Mouse (Mus musculus): ENCODE data around the gene Slc5a6. TPM values are rescaled to one million over a fixed set of nuclear protein-coding genes. Genes with fewer than 3 reads are reported as not detected.
A peak's percentile ranks its signal among the peaks of the same experiment; 100 is the strongest.

Gene Slc5a6
- polyA plus RNA-seq, 1 experiment from 2014 or later = 12.0 TPM

- Histone ChIP-seq H3K9ac (no peak overlapping the region), H3K27ac (replicated peaks) (no peak overlapping the region), H3K4me2 (replicated peaks) (no peak overlapping the region), H3K27me3 (peaks cover 30% of the 10 kb centered on the region), H3K4me3 (replicated peaks) (no peak overlapping the region), H3K36me3 (peaks cover 11% of the 10 kb centered on the region), H3K4me1 (peaks cover 7% of the 10 kb centered on the region; the same call in 1 of the 2 replicates), H3K9me3 (replicated peaks) (no peaks in the 10 kb centered on the region)
- WGBS = 40% methylated on average over 12 of the region's 12 CpGs
- ATAC-seq (ENCODE audit: insufficient number of reproducible peaks, low FRiP score, low TSS enrichment, low read depth) = no peak
These were observed 34.4 kb upstream of the Slc5a6 start for GRCm38 (mm10) chr5:31082935-31083625.

GRCm38 (mm10) chr5:31082355-31082754 is 33.6 kb upstream of the Slc5a6 start:
- peaks cover 7% of the 10 kb centered on the region; the same call in 1 of the 2 replicates for H3K4me1 ChIP-seq
- peaks cover 18% of the 10 kb centered on the region for H3K36me3 ChIP-seq
- no peak overlapping the region for H3K4me2 ChIP-seq (replicated peaks)
- H3K27ac ChIP-seq (replicated peaks) = no peak overlapping the region
- 10% methylated on average over 5 of the region's 5 CpGs for WGBS
- H3K4me3 ChIP-seq (replicated peaks) = no peak overlapping the region
- no peak overlapping the region for H3K9ac ChIP-seq
- no peak for ATAC-seq (ENCODE audit: insufficient number of reproducible peaks, low FRiP score, low TSS enrichment, low read depth)
- H3K27me3 ChIP-seq = peaks cover 26% of the 10 kb centered on the region
- H3K9me3 ChIP-seq (replicated peaks) = no peaks in the 10 kb centered on the region

GRCm38 (mm10) chr5:31081386-31081785 is 32.7 kb upstream of the Slc5a6 start:
- H3K27ac ChIP-seq (replicated peaks) = no peak overlapping the region
- H3K9me3 ChIP-seq (replicated peaks) = no peaks in the 10 kb centered on the region
- H3K4me2 ChIP-seq (replicated peaks) = no peak overlapping the region
- no peak overlapping the region for H3K4me3 ChIP-seq (replicated peaks)
- peaks cover 7% of the 10 kb centered on the region; the same call in 1 of the 2 replicates for H3K4me1 ChIP-seq
- no peak overlapping the region for H3K9ac ChIP-seq
- no peak for ATAC-seq (ENCODE audit: insufficient number of reproducible peaks, low FRiP score, low TSS enrichment, low read depth)
- H3K36me3 ChIP-seq = peaks cover 28% of the 10 kb centered on the region
- peaks cover 21% of the 10 kb centered on the region for H3K27me3 ChIP-seq
- WGBS = 78% methylated on average over 3 of the region's 3 CpGs

GRCm38 (mm10) chr5:31080795-31081164 is 32.1 kb upstream of the Slc5a6 start:
- 59% methylated on average over 3 of the region's 3 CpGs for WGBS
- no peak overlapping the region for H3K4me2 ChIP-seq (replicated peaks)
- H3K27me3 ChIP-seq = peaks cover 15% of the 10 kb centered on the region
- H3K27ac ChIP-seq (replicated peaks) = no peak overlapping the region
- peaks cover 7% of the 10 kb centered on the region; the same call in 1 of the 2 replicates for H3K4me1 ChIP-seq
- no peak overlapping the region for H3K9ac ChIP-seq
- no peak overlapping the region for H3K4me3 ChIP-seq (replicated peaks)
- peaks cover 34% of the 10 kb centered on the region for H3K36me3 ChIP-seq
- no peaks in the 10 kb centered on the region for H3K9me3 ChIP-seq (replicated peaks)
- no peak for ATAC-seq (ENCODE audit: insufficient number of reproducible peaks, low FRiP score, low TSS enrichment, low read depth)

- no peaks in the 10 kb centered on the region for H3K9me3 ChIP-seq (replicated peaks)
- H3K9ac ChIP-seq = no peak overlapping the region
- no peak for ATAC-seq (ENCODE audit: insufficient number of reproducible peaks, low FRiP score, low TSS enrichment, low read depth)
- H3K4me2 ChIP-seq (replicated peaks) = no peak overlapping the region
- H3K27me3 ChIP-seq = peaks cover 14% of the 10 kb centered on the region
- peaks cover 7% of the 10 kb centered on the region; the same call in 1 of the 2 replicates for H3K4me1 ChIP-seq
- no peak overlapping the region for H3K4me3 ChIP-seq (replicated peaks)
- peaks cover 40% of the 10 kb centered on the region for H3K36me3 ChIP-seq
- 53% methylated on average over 13 of the region's 13 CpGs for WGBS
- no peak overlapping the region for H3K27ac ChIP-seq (replicated peaks)
These were observed 31.5 kb upstream of the Slc5a6 start for GRCm38 (mm10) chr5:31080059-31080794.

GRCm38 (mm10) chr5:31076346-31076745 is 27.6 kb upstream of the Slc5a6 start:
- WGBS = 80% methylated on average over 13 of the region's 13 CpGs
- no peaks in the 10 kb centered on the region for H3K27me3 ChIP-seq
- ATAC-seq (ENCODE audit: insufficient number of reproducible peaks, low FRiP score, low TSS enrichment, low read depth) = no peak
- no peak overlapping the region for H3K9ac ChIP-seq
- peaks cover 7% of the 10 kb centered on the region; the same call in 1 of the 2 replicates for H3K4me1 ChIP-seq
- H3K27ac ChIP-seq (replicated peaks) = no peak overlapping the region
- peaks cover 77% of the 10 kb centered on the region for H3K36me3 ChIP-seq
- H3K4me2 ChIP-seq (replicated peaks) = no peak overlapping the region
- H3K4me3 ChIP-seq (replicated peaks) = no peak overlapping the region
- H3K9me3 ChIP-seq (replicated peaks) = no peaks in the 10 kb centered on the region

- Histone ChIP-seq H3K4me2 (replicated peaks) (no peak overlapping the region), H3K36me3 (peaks cover 97% of the 10 kb centered on the region), H3K4me1 (no peaks in the 10 kb centered on the region), H3K9me3 (replicated peaks) (no peaks in the 10 kb centered on the region), H3K27me3 (no peaks in the 10 kb centered on the region), H3K27ac (replicated peaks) (no peak overlapping the region), H3K4me3 (replicated peaks) (no peak overlapping the region), H3K9ac (no peak overlapping the region)
- ATAC-seq (ENCODE audit: insufficient number of reproducible peaks, low FRiP score, low TSS enrichment, low read depth) = no peak
- 92% methylated on average over 12 of the region's 12 CpGs for WGBS
These were observed 24.5 kb upstream of the Slc5a6 start for GRCm38 (mm10) chr5:31073176-31073575.

GRCm38 (mm10) chr5:31071821-31072220 is 23.1 kb upstream of the Slc5a6 start:
- Histone ChIP-seq H3K4me1 (no peaks in the 10 kb centered on the region), H3K27ac (replicated peaks) (no peak overlapping the region), H3K4me3 (replicated peaks) (no peak overlapping the region), H3K27me3 (no peaks in the 10 kb centered on the region), H3K9me3 (replicated peaks) (no peaks in the 10 kb centered on the region), H3K36me3 (peaks cover 97% of the 10 kb centered on the region), H3K9ac (no peak overlapping the region), H3K4me2 (replicated peaks) (no peak overlapping the region)
- ATAC-seq (ENCODE audit: insufficient number of reproducible peaks, low FRiP score, low TSS enrichment, low read depth) = no peak
- WGBS = 92% methylated on average over 11 of the region's 11 CpGs

- H3K4me2 ChIP-seq (replicated peaks) = no peak overlapping the region
- H3K4me3 ChIP-seq (replicated peaks) = no peak overlapping the region
- 87% methylated on average over 2 of the region's 2 CpGs for WGBS
- no peak for ATAC-seq (ENCODE audit: insufficient number of reproducible peaks, low FRiP score, low TSS enrichment, low read depth)
- no peaks in the 10 kb centered on the region for H3K27me3 ChIP-seq
- no peak overlapping the region for H3K27ac ChIP-seq (replicated peaks)
- no peaks in the 10 kb centered on the region for H3K9me3 ChIP-seq (replicated peaks)
- peaks cover 95% of the 10 kb centered on the region for H3K36me3 ChIP-seq
- H3K4me1 ChIP-seq = no peaks in the 10 kb centered on the region
- no peak overlapping the region for H3K9ac ChIP-seq
These were observed 22.3 kb upstream of the Slc5a6 start for GRCm38 (mm10) chr5:31071059-31071458.

- H3K36me3 ChIP-seq = peaks cover 90% of the 10 kb centered on the region
- WGBS = 94% methylated on average over 3 of the region's 3 CpGs
- H3K4me2 ChIP-seq (replicated peaks) = no peak overlapping the region
- no peak for ATAC-seq (ENCODE audit: insufficient number of reproducible peaks, low FRiP score, low TSS enrichment, low read depth)
- H3K9ac ChIP-seq = no peak overlapping the region
- H3K4me1 ChIP-seq = no peaks in the 10 kb centered on the region
- H3K9me3 ChIP-seq (replicated peaks) = no peaks in the 10 kb centered on the region
- H3K27ac ChIP-seq (replicated peaks) = no peak overlapping the region
- H3K4me3 ChIP-seq (replicated peaks) = no peak overlapping the region
- H3K27me3 ChIP-seq = no peaks in the 10 kb centered on the region
These were observed 21.1 kb upstream of the Slc5a6 start for GRCm38 (mm10) chr5:31069810-31070209.

GRCm38 (mm10) chr5:31055216-31056140 is 6.8 kb upstream of the Slc5a6 start:
- H3K9ac ChIP-seq = peak overlapping the region; percentile 61
- H3K27ac ChIP-seq (replicated peaks) = peak overlapping the region; percentile 61
- no peaks in the 10 kb centered on the region for H3K27me3 ChIP-seq
- H3K4me3 ChIP-seq (replicated peaks) = peak overlapping the region; percentile 62
- H3K4me1 ChIP-seq = peaks cover 4% of the 10 kb centered on the region
- 16% methylated on average over 19 of the region's 19 CpGs for WGBS
- ATAC-seq (ENCODE audit: insufficient number of reproducible peaks, low FRiP score, low TSS enrichment, low read depth) = peak; percentile 48; the same call in 1 of the 2 replicates
- H3K9me3 ChIP-seq (replicated peaks) = no peaks in the 10 kb centered on the region
- peak overlapping the region; percentile 76 for H3K4me2 ChIP-seq (replicated peaks)
- peaks cover 42% of the 10 kb centered on the region for H3K36me3 ChIP-seq
